Mouse (Mus musculus) embryonic stem cell, embryonic (primary cell): ENCODE results near the gene Uhrf1bp1l.

Experiments used
- CTCF ChIA-PET, 4 experiments: fragments of 300-600 bp in 2 of 4; fragments of 350-600 bp in 2 of 4; sonication (Branson Sonifier 250); formaldehyde crosslinking; loops; one replicate each; lab custom pipeline; 2022; ENCODE audit warnings: inconsistent platforms in 2 of 4; lab: Charles Lee
- POLR2A ChIA-PET, 4 experiments: fragments of 300-600 bp in 2 of 4; fragments of 350-600 bp in 2 of 4; sonication (Branson Sonifier 250); formaldehyde crosslinking; loops; one replicate each; lab custom pipeline; 2022; ENCODE audit warnings: antibody characterized with exemption in 4 of 4, inconsistent platforms in 1 of 4; lab: Charles Lee

Gene Uhrf1bp1l

GRCm38 (mm10) chr10:89771894-89772293 lies 27.1 kb downstream of the Uhrf1bp1l start:
- ChIA-PET POLR2A (interaction anchor here in 2 of 4 experiments (0.7 to 1.8 kb wide), 3 partner anchors 10 to 92 kb away, joined by 3 to 5 read pairs (median 3); partner anchors contain the start of gene Uhrf1bp1l (in 1 of the 2)), CTCF (interaction anchor here in 1 of 4 experiments (1.0 kb wide), 1 partner anchor 16 kb away, joined by 3 read pairs; no protein-coding TSS in a partner anchor)

DNA sequence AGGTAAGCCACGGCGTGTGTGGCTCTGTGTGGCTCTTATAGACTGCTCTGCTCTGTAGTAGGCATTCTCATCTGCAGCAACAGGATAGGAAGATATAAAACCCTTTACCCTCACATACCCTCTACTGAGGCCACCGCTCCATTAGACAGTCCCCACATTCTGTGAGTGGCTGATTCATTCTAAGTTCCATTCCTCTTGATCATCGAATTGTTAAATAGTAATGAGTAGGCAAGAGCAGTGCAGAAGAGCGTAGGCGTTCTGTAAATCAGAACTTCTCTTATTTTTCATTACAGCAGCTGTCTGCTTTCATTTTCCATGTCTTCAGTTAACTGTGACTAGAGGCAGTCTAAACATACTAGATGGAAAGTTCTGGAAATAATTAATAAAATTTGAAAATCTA lies 31.2 kb downstream of the Uhrf1bp1l start:
- POLR2A ChIA-PET = no interaction called here
- CTCF ChIA-PET = no interaction called here

DNA sequence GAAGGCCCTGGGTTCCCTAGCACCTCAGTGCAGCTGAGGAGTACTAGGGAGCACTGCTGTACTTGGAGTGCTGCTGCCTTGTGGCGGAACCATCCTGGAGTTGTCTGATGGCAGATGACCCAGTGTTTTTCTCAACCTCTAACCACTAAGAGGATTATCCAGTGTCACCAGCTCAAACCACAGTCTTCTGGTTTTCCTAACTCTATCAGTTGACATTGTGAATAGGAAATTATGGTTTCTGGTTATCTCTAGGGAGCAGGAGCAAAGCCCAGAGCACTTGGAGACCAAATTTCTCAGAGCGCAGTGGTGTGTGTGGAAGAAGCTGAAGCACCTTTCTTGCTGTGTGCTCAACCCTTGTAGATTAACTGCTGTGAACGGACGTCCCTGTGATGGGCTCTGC lies 47.1 kb downstream of the Uhrf1bp1l start:
- CTCF ChIA-PET = interaction anchor here in 1 of 4 experiments (0.5 kb wide), 1 partner anchor 588 kb away, joined by 3 read pairs; no protein-coding TSS in a partner anchor
- POLR2A ChIA-PET = interaction anchor here in 1 of 4 experiments (1.1 kb wide), 1 partner anchor 9 kb away, joined by 3 read pairs; no protein-coding TSS in a partner anchor

- ChIA-PET POLR2A (interaction anchor here in 1 of 4 experiments (0.7 to 0.9 kb wide), 2 partner anchors 15 to 21 kb away, joined by 3 to 4 read pairs; no protein-coding TSS in a partner anchor), CTCF (no interaction called here)
Measured at GRCm38 (mm10) chr10:89794121-89794520, 49.3 kb downstream of the Uhrf1bp1l start.

GRCm38 (mm10) chr10:89819146-89819545 lies 74.4 kb downstream of the Uhrf1bp1l start:
- ChIA-PET CTCF (no interaction called here), POLR2A (no interaction called here)

DNA sequence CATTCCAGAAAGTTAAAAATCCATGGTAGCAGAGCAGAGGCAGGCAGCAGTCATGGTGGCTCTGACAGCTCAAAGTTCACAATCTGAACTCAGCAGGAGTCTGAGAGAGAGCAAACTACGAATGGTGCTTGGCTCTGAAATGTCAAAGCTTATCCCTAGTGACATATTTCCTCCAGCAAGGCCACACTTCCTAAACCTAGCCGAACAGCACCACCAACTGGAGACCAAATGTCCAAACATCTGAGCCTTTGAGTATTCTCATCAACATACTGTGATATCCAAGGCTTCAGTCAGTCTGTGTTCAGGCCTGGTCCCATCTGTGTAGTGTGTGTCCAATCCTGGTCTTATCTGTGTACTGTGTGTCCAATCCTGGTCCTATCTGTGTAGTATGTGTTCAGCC lies 79.1 kb downstream of the Uhrf1bp1l start:
- ChIA-PET CTCF (no interaction called here), POLR2A (no interaction called here)

DNA sequence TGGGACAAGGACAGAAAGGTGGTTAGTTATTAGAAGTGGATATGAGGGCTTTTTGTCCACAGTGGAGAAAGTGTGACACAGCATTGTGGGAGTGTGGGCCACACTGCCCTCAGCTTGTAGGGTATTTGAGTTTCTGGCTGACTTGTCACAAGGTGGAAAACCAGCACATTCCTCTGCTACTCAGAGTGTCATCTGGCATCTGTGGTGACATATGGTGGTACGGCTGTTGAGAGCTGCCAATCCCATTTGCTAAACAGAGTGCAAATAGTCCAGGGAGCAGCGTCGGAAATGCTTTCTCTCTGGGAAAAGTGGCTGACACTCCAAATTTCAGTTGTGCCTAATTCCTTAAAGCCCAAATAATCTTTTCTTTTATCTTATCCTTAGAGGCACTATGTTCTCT lies 82.1 kb downstream of the Uhrf1bp1l start:
- POLR2A ChIA-PET = no interaction called here
- CTCF ChIA-PET = no interaction called here

- POLR2A ChIA-PET = interaction anchor here in 1 of 4 experiments (0.8 kb wide), 1 partner anchor 16 kb away, joined by 4 read pairs; no protein-coding TSS in a partner anchor
- CTCF ChIA-PET = no interaction called here
Measured at GRCm38 (mm10) chr10:89832334-89832733, 87.5 kb downstream of the Uhrf1bp1l start.

- POLR2A ChIA-PET = no interaction called here
- CTCF ChIA-PET = interaction anchor here in 1 of 4 experiments (0.5 kb wide), 1 partner anchor 221 kb away, joined by 10 read pairs; no protein-coding TSS in a partner anchor
Measured at GRCm38 (mm10) chr10:89833166-89833565, 88.4 kb downstream of the Uhrf1bp1l start.

GRCm38 (mm10) chr10:89837476-89837875 lies 92.7 kb downstream of the Uhrf1bp1l start:
- ChIA-PET POLR2A (interaction anchor here in 1 of 4 experiments (0.7 kb wide), 1 partner anchor 394 kb away, joined by 6 read pairs; the partner anchor contains the start of gene Gas2l3), CTCF (interaction anchor here in 2 of 4 experiments (0.6 kb wide), 2 partner anchors 9 to 263 kb away, joined by 3 to 4 read pairs; no protein-coding TSS in a partner anchor)

DNA sequence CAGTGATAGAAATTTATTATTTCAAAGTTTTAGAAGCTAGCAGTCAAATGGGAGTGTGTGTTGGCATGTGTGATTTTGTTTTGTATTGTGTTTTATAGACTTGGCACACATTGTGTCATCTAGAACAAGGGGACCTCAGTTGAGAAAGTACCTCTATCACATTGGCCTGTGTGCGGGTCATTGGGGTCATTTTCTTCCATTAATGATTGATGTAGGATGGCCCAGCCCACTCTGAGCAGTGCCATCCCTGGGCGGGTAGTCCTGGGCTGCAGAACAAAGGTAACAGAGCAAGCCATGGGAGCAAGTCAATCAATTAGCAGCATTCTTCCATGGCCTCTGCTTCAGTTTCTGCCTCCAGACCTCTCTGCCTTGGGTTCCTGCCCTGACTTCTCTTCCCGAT lies 94.0 kb downstream of the Uhrf1bp1l start:
- ChIA-PET POLR2A (no interaction called here), CTCF (no interaction called here)

DNA sequence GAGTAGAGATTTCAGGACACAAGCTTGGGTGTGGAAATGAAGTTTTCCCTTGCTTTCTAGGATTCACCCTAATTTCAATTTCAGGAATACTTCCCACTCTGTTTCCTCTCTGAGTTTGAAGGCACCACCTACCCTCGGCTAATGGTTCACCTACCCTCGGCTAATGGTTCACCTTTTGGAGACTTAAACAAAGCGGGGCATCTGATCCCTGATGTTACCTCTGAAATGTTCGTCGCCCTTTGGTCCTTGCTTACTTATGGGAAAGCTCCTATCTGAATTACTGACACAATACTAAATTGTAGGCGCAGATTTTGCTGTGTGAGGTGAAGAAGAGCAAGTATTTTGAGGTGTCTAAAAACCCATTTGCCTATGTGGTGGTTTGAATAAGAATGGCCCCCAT lies 106.2 kb downstream of the Uhrf1bp1l start:
- ChIA-PET CTCF (no interaction called here), POLR2A (no interaction called here)

- CTCF ChIA-PET = no interaction called here
Measured at GRCm38 (mm10) chr10:89855251-89855875, 110.6 kb downstream of the Uhrf1bp1l start.

DNA sequence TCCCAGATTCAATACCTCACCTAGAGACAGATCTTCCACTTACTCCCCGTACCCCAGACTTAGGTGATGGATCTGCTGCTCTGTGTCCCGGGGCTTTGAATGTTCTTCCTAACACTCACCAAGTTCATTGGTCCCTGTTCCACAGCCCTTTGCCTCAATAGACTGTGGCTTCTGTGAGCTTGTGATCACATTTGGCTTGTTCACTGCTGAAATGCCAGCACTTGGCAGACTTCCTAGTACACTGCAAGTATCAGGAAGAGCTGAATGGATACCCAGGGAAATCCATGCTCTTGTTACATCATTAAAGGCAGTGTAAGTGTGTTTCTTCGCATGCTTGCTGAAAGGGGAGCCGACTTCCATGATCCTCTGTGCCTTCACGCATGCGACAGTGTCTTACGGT lies 111.5 kb downstream of the Uhrf1bp1l start:
- ChIA-PET POLR2A (no interaction called here), CTCF (no interaction called here)

More at GRCm38 (mm10) chr10:89855251-89855875, 110.6 kb downstream of the Uhrf1bp1l start:
- POLR2A ChIA-PET = no interaction called here

GRCm38 (mm10) chr10:89868211-89868610 lies 123.4 kb downstream of the Uhrf1bp1l start:
- CTCF ChIA-PET = no interaction called here

GRCm38 (mm10) chr10:89868836-89869235 lies 124.0 kb downstream of the Uhrf1bp1l start:
- CTCF ChIA-PET = no interaction called here
- POLR2A ChIA-PET = no interaction called here

More at GRCm38 (mm10) chr10:89868211-89868610, 123.4 kb downstream of the Uhrf1bp1l start:
- POLR2A ChIA-PET = no interaction called here
